Mouse (Mus musculus) stomach, postnatal 0 days (tissue): ENCODE data around the gene Fgd1.

ENCODE experiments used
- CTCF ChIP-seq: IDR thresholded peaks from 2 replicates; pipeline ENCODE4 v1.5.1; 2016; ENCODE audit warnings: antibody characterized with exemption, low read depth, mild to moderate bottlenecking, moderate library complexity
- EP300 ChIP-seq: optimal IDR thresholded peaks from 2 replicates; pipeline ENCODE3; 2016; ENCODE audit warnings: antibody characterized with exemption

GRCm38 (mm10) chrX:150996775-150997174 is 49.2 kb upstream of the Fgd1 start:
- TF ChIP-seq CTCF (no peak), EP300 (no peak)
